Mouse (Mus musculus) heart, postnatal 0 days (tissue): ENCODE results near the gene Ndrg4. TPM values are rescaled to one million over a fixed set of nuclear protein-coding genes. Genes with fewer than 3 reads are reported as not detected.
A peak's percentile ranks its signal among the peaks of the same experiment; 100 is the strongest.

Experiments used
- ATAC-seq: fragments of 200-750 bp; cut with Nextera tagmentation; 2 replicates; pipeline ENCODE4 v1.8.0; 2017; ENCODE audit warnings: low read depth, moderate number of reproducible peaks, moderate library complexity; ENCODE audit not compliant: insufficient read depth
- DNase-seq: peaks from one replicate; pipeline ENCODE4 v3.0.0-alpha.2; 2016; ENCODE audit warnings: low spot score
- H3K27ac ChIP-seq: fragments of 300-500 bp; sonication (generic); 2 replicates; pipeline ENCODE4 v1.5.1; 2014; ENCODE audit warnings: low read depth, mild to moderate bottlenecking
- H3K27me3 ChIP-seq: fragments of 300-500 bp; sonication (generic); 2 replicates; pipeline ENCODE4 v1.6.1; 2014; ENCODE audit warnings: low read length, mixed read lengths; ENCODE audit not compliant: control insufficient read depth, insufficient read depth
- H3K36me3 ChIP-seq: fragments of 300-500 bp; sonication (generic); replicated peaks from 2 replicates; pipeline ENCODE4 v1.6.1; 2014; ENCODE audit warnings: low read length, mixed read lengths; ENCODE audit not compliant: control insufficient read depth, insufficient read depth
- H3K4me1 ChIP-seq: fragments of 300-500 bp; sonication (generic); 2 replicates; pipeline ENCODE4 v1.6.1; 2014; ENCODE audit warnings: antibody characterized with exemption; ENCODE audit not compliant: control insufficient read depth, insufficient read depth
- H3K4me2 ChIP-seq: fragments of 300-500 bp; sonication (generic); 2 replicates; pipeline ENCODE4 v1.6.1; 2014; ENCODE audit warnings: low read depth, mild to moderate bottlenecking, low read length, moderate library complexity
- H3K4me3 ChIP-seq: fragments of 300-500 bp; sonication (generic); 2 replicates; pipeline ENCODE4 v1.5.1; 2014; ENCODE audit warnings: low read depth, low read length
- H3K9ac ChIP-seq: fragments of 300-500 bp; sonication (generic); replicated peaks from 2 replicates; pipeline ENCODE4 v1.6.1; 2014; ENCODE audit warnings: low read depth, low read length, mixed read lengths
- H3K9me3 ChIP-seq: fragments of 300-500 bp; sonication (generic); replicated peaks from 2 replicates; pipeline ENCODE4 v1.6.1; 2016; ENCODE audit warnings: low read length; ENCODE audit not compliant: control insufficient read depth
- CTCF ChIP-seq: IDR thresholded peaks from 2 replicates; pipeline ENCODE4 v1.5.1; 2016; ENCODE audit warnings: antibody characterized with exemption, control low read depth, low read depth
- EP300 ChIP-seq: IDR thresholded peaks from 2 replicates; pipeline ENCODE4 v1.6.1; 2016; ENCODE audit warnings: antibody characterized with exemption, low read depth
- WGBS: fragments of 180-500 bp; shearing (Covaris S2); extraction: QIAGEN DNeasy Blood & Tissue Kit; methylation state at CpG from one replicate; pipeline ENCODE4 v1.1.7; 2014; 5-methylcytosine and 5-hydroxymethylcytosine counted together
- polyA plus RNA-seq: library from polyadenylated mRNA; unstranded; fragments of >200 nt; fragmentation: Nextera tagmentation; extraction: Ambion mirVana; gene quantifications from 2 replicates; pipeline ENCODE4 v1.2.1, GENCODE M21; 2015
- total RNA-seq: library from RNA; depleted of rRNA; stranded (reverse); fragments of >200 nt; gene quantifications from 2 replicates; pipeline ENCODE4 v1.2.3, GENCODE M21; 2014; ENCODE audit warnings: low replicate concordance

Gene Ndrg4
- total and polyA plus RNA-seq, 2 experiments from 2014 or later, result 425 to 563 TPM

DNA sequence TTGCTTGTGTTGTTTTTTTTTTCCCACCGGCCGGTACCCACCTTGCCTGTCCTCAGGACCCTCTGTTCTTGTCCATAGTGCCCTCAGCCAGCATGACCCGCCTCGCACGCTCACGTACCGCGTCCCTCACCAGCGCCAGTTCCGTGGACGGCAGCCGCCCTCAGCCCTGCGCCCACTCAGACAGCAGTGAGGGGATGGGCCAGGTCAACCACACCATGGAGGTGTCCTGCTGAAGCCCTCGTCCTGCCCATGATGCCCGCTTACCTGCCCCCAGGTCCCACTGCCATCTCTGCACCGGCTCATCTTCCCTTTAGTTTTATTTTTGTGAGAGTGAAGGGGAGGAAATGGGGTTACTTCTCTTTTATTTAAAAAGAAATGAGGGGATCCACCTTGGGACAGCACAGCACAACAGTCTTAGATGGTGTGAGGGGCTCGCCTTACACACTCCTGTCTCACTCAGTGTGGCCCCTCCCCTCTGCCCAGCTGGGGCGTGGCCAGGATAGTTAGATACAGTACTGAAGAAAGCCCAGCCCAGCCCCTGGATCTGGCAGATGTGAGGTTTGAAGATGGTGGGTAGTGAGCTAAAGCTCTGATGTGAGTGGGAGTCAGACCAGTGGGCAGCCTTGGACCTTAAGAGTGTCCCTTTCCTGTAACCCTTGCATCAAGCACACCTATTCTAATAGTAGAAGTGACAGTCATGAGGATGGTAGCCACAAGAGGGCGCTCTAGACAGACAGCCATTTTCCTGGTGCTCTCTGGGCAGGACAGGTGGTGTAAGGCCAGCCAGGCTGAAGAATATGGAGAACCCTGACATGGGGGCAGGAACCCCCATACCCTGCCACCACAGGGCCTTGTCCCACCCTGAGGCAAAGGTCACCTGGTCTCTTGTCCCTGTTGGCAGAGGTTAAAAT, 36.6 kb downstream of the Ndrg4 start:
- no peak overlapping the region for H3K4me3 ChIP-seq
- WGBS, result 75% methylated on average over 19 of the region's 19 CpGs
- H3K9ac ChIP-seq, result no peak overlapping the region
- H3K9me3 ChIP-seq, result no peaks in the 10 kb centered on the region
- peak; percentile 7; the same call in 1 of the 2 replicates for ATAC-seq
- peaks cover 53% of the 10 kb centered on the region for H3K36me3 ChIP-seq
- no peak overlapping the region for H3K27ac ChIP-seq
- no peak overlapping the region for H3K4me2 ChIP-seq
- DNase-seq, result peak; percentile 56
- peaks cover 14% of the 10 kb centered on the region; the same call in 1 of the 2 replicates for H3K4me1 ChIP-seq
- no peak for TF ChIP-seq EP300
- peak; percentile 70 for TF ChIP-seq CTCF
- no peaks in the 10 kb centered on the region for H3K27me3 ChIP-seq

- Histone ChIP-seq H3K27ac (no peak overlapping the region), H3K27me3 (no peaks in the 10 kb centered on the region), H3K36me3 (peaks cover 53% of the 10 kb centered on the region), H3K4me3 (no peak overlapping the region), H3K9me3 (no peaks in the 10 kb centered on the region), H3K4me2 (no peak overlapping the region), H3K4me1 (peaks cover 14% of the 10 kb centered on the region; the same call in 1 of the 2 replicates), H3K9ac (no peak overlapping the region)
- WGBS, result 80% methylated on average over 4 of the region's 4 CpGs
- no peak for DNase-seq
- no peak for ATAC-seq
- TF ChIP-seq CTCF (no peak), EP300 (no peak)
Observed at GRCm38 (mm10) chr8:95714367-95714766, 37.6 kb downstream of the Ndrg4 start.

DNA sequence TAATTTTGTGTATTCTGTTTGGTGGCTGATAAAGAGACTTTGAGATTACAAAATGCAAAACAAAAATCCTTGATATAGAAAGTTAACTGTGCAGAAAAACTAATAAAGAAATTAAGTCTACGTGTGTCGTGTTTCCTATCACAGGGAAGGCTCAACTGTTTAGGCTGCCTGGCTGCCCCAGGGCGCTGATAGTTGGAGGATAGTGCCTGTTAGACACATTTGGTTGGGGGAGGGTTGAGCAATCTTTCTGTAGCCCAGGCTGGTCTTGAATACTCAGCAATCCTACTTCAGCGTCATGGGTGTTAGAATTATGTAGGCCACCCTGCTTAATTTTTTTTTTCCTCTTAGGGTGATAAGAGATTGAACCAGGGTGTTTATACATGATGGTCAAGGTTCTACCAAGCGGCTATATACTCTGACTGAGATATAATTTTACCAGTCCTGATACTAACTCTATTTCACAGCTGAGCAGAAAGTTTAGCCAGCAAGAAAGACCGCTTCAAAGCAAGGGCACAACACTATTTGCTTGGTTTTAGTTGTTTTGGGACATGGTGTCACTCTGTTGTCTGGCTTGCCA, 38.1 kb downstream of the Ndrg4 start:
- 0 out of 2 replicates have a peak overlapping the region, but pooled peaks have one; percentile 64 for H3K9ac ChIP-seq
- DNase-seq, result no peak
- no peaks in the 10 kb centered on the region for H3K9me3 ChIP-seq
- peak overlapping the region; percentile 40; the same call in 1 of the 2 replicates for H3K27ac ChIP-seq
- H3K36me3 ChIP-seq, result peaks cover 53% of the 10 kb centered on the region
- WGBS, result 67% methylated on average over 6 of the region's 6 CpGs
- peaks cover 14% of the 10 kb centered on the region; the same call in 1 of the 2 replicates for H3K4me1 ChIP-seq
- no peaks in the 10 kb centered on the region for H3K27me3 ChIP-seq
- H3K4me3 ChIP-seq, result peak overlapping the region; percentile 74
- no peak for TF ChIP-seq CTCF
- TF ChIP-seq EP300, result no peak
- no peak for ATAC-seq
- H3K4me2 ChIP-seq, result peak overlapping the region; percentile 87

DNA sequence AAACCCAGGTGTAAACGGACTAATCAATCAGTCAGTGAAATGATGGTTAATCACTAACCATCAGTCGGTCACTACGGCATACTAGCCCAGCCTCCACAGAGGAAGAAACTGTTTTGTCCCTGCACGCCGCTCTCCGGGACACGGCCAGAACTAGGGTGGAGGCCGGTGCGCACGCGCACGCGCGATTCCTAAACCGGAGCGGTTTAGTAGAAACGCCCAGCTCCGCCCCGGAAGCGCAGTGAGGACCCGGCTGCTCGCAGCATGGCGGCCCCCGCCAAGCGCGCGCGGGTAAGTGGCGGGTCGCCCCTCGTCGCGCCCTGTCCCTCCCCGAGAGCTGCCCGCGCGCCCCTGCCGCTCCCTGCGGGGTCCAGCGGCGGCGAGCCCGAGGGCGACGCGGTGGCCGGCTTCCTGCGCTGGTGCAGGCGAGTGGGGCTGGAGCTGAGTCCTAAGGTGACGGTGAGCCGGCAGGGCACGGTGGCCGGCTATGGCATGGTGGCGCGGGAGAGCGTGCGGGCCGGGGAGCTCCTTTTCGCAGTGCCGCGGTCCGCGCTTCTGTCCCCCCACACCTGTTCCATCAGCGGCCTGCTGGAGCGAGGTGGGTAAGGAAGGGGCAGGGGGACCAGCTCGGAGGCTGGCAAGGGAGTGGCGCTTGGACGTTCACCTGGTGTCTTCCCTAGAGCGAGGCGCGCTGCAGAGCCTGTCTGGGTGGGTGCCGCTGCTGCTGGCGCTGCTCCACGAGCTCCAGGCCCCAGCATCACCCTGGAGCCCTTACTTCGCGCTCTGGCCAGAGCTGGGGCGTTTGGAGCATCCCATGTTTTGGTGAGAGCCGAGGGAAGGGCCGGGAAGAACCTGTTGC, 39.1 kb downstream of the Ndrg4 start, which contains the start of gene Setd6:
TSS of gene Setd6 (plus strand) at position 206 of the 856 bp plus-strand sequence.
- DNase-seq, result peak; percentile 88
- Histone ChIP-seq H3K9ac (peak within 1 kb of the TSS; percentile 64), H3K4me2 (peak within 1 kb of the TSS; percentile 87), H3K27ac (peak within 1 kb of the TSS; percentile 46), H3K36me3 (peaks cover 53% of the 10 kb centered on the region), H3K27me3 (no peaks in the 10 kb centered on the region), H3K4me3 (peak within 1 kb of the TSS; percentile 74), H3K4me1 (peaks cover 10% of the 10 kb centered on the region; the same call in 1 of the 2 replicates), H3K9me3 (no peaks in the 10 kb centered on the region)
- ATAC-seq, result peak; percentile 88
- 2% methylated on average over 75 of the region's 79 CpGs for WGBS
- TF ChIP-seq EP300 (no peak), CTCF (no peak)
